Mouse (Mus musculus): ENCODE data around the gene Olfr59. TPM values are rescaled to one million over a fixed set of nuclear protein-coding genes. Genes with fewer than 3 reads are reported as not detected.

Gene Olfr59
- not detected for total RNA-seq (2021)

DNA sequence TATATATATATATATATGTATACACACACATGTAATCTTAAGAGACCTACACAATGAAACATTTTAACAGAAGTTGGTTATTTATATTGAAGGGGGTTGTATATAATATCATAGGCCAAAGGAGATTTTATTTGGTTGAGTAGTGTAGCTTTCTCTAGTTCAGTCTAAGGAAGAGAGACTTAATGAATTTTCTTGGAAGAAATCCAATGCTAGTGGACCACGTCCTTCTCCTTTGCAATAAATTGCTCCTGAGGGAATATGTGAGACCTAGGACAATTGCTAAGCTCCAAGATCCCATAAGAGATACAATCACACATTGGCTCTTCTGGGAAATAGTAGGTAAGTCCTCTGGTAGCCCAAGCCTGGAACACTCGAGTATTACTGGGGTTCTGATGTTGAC lies at the start of gene Olfr59:
TSS of gene Olfr59 (plus strand) at position 301 of the 400 bp plus-strand sequence.
- intact Hi-C loops (cut with DNase I) = no loop called here
- no peak for DNase-seq

DNA sequence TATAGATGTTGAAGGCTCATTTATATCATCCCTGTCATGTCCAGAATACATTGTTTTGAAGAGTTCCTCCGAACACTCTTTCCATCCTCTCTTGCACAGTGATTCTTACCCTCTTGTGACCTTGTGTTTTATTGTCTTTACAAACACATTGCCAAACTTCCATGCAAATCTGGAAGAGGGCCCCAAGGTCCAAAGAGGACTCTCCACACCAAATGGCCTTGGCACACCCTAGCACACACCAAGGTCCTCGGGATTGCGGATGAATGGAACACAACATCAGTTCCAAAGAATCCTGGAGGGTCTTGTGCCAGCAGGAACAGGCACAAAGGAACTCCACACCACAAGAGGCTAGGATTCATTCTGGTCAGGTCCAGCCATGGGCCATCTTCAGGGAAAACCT lies 42.3 kb upstream of the Olfr59 start:
- no peak for DNase-seq
- intact Hi-C loops (cut with DNase I) = no loop called here

DNA sequence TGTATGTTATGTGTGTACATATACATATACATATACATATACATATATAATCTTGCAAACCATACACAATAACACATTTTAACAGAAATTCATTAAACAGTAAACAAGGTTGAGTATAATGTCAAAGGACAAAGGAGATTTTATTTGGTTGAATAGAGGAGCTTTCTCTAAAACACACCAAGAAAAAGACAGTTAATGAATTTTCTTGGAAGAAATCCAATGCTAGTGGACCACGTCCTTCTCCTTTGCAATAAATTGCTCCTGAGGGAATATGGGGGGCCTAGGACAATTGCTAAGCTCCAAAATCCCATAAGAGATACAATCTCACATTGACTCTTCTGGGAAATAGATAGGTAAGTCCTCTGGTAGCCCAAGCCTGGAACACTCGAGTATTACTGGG lies 24.0 kb upstream of the Olfr59 start, which contains the start of gene Olfr406:
TSS of gene Olfr406 (plus strand) at position 301 of the 400 bp plus-strand sequence.
- intact Hi-C loops (cut with DNase I) = no loop called here
- no peak for DNase-seq

DNA sequence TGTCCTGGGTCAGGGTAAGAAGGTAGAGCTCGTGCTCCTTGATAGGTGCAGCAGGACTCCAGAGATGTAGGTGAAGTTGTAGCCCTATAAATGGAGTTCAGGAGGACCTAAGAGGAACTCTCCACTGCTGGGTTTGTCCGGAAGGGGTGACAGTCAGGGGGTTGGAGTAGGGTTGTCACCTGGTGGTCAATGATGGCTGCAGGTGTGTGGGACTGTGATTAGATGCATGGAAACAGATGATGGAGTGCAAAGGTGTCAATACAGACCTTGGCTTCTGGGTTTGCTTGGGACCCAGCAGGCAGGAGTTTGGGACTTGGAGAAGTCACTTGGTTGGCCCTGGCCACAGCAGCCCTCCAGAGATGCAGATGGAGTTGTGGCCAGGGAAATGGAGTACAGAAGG lies 3.7 kb downstream of the Olfr59 start:
- no peak for DNase-seq
- intact Hi-C loops (cut with DNase I) = no loop called here

DNA sequence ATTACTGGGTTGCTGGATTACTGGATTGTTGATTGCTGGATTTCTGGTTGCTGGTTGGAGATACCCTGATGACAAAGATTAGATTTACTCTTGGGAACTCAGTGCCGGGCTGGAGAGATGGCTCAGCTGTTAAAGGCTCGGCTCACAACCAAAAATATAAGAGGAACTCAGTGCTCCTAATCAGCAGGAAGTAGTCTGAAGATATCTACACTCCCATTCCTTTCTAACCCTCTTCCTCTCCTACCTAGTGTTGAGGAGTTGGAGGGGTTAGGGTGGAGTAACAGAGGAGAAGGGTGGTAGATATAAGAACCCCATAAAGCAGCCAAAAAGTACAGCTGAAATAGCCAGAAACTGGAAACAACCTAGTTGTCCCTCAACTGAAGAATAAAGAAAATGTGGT lies 42.5 kb downstream of the Olfr59 start:
- no peak for DNase-seq
- intact Hi-C loops (cut with DNase I) = no loop called here

DNA sequence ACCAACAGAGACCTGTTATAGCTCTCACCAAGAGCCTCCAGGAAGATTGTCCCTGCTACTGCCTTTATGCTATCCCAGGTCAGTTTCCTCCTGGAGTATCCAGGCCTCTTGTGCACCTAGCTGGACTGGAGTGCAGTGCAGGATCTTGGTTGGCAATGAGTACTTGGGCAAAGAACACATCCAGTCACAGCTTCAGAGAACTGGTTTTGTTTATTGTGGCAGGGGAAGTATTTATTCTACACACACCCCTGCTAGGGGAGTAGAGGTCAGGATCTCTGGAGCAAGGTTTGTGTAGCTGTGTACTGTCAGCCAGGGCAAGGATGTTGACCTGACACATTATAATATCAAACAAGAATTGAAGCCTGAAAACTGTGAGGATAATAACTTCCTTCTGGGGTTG lies 45.2 kb downstream of the Olfr59 start:
- intact Hi-C loops (cut with DNase I) = no loop called here
- no peak for DNase-seq

DNA sequence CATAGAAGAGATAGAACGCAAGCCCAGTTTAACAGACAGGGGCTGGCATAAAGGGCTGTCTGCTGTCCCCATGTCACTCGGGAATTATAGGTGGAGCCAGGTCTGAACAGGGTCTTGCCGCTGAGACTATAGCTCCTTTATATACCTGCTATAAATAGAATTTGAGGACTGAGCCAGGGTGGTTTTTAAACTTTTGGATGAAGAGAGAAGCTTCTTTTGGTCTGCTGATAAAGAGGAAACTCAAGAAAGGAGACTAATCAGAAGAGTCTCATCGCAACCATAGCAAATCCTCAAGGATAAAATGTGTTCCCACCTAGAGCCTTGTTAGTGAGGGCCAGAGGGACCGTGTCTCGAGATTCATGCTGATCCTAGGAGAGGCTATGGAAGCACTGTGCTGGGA lies 54.4 kb downstream of the Olfr59 start, which contains the start of gene Olfr410:
TSS of gene Olfr410 (minus strand) at position 101 of the 400 bp plus-strand sequence.
- DNase-seq = no peak
- intact Hi-C loops (cut with DNase I) = no loop called here

Other genes starting within 250 kb of the Olfr59 start
- gene Olfr139, start 227.2 kb upstream of the Olfr59 start, total RNA-seq (2021) = not detected
- gene Olfr399, start 227.1 kb upstream of the Olfr59 start, total RNA-seq (2021) = not detected
- gene Zfp616, start 213.8 kb upstream of the Olfr59 start, total RNA-seq (2021) = not detected
- gene Olfr401, start 170.0 kb upstream of the Olfr59 start, total RNA-seq (2021) = not detected
- gene Olfr402, start 130.2 kb upstream of the Olfr59 start, total RNA-seq (2021) = not detected
- not detected for gene Olfr403, start 97.5 kb upstream of the Olfr59 start, total RNA-seq (2021)
- gene Olfr43, start 72.4 kb upstream of the Olfr59 start, total RNA-seq (2021) = not detected
- not detected for gene Olfr406, start 23.9 kb upstream of the Olfr59 start, total RNA-seq (2021)
- not detected for gene Olfr410, start 54.3 kb downstream of the Olfr59 start, total RNA-seq (2021)
- gene Olfr411, start 68.9 kb downstream of the Olfr59 start, total RNA-seq (2021) = not detected
- not detected for gene Olfr412, start 78.3 kb downstream of the Olfr59 start, total RNA-seq (2021)

Measured in heart, postnatal 10 days (tissue).